Mouse (Mus musculus): ENCODE data around the gene 4931422A03Rik. TPM values are rescaled to one million over a fixed set of nuclear protein-coding genes. Genes with fewer than 3 reads are reported as not detected.
"Not testable (repeated sequence)": the region's sequence is repeated elsewhere in the genome, so short reads cannot be mapped to it uniquely, and the experiment has no call there.

4931422A03Rik gene
- polyA plus RNA-seq, 1 experiment from 2014 or later, result 2.4 TPM

- WGBS, result 100% methylated on average over 3 of the region's 3 CpGs
- H3K9ac ChIP-seq; H3K4me3 ChIP-seq; H3K27ac ChIP-seq (replicated peaks); H3K4me1 ChIP-seq (replicated peaks); H3K36me3 ChIP-seq; H3K9me3 ChIP-seq; ATAC-seq (ENCODE audit: low read depth); H3K27me3 ChIP-seq; H3K4me2 ChIP-seq: not testable (repeated sequence)
Observed at GRCm38 (mm10) chr2:104008853-104009252, 19.3 kb downstream of the 4931422A03Rik start.

- Histone ChIP-seq H3K4me1 (replicated peaks) (no peaks in the 10 kb centered on the region), H3K4me3 (no peak overlapping the region), H3K27me3 (peaks cover 6% of the 10 kb centered on the region; the same call in 1 of the 2 replicates), H3K9ac (no peak overlapping the region), H3K4me2 (no peak overlapping the region), H3K9me3 (no peaks in the 10 kb centered on the region), H3K36me3 (no peaks in the 10 kb centered on the region), H3K27ac (replicated peaks) (no peak overlapping the region)
- WGBS, result 76% methylated on average over 7 of the region's 7 CpGs
- no peak for ATAC-seq (ENCODE audit: low read depth)
Observed at GRCm38 (mm10) chr2:104007793-104008519, 20.2 kb downstream of the 4931422A03Rik start.

GRCm38 (mm10) chr2:104002711-104003413, 25.3 kb downstream of the 4931422A03Rik start:
- no peak overlapping the region for H3K4me3 ChIP-seq
- no peaks in the 10 kb centered on the region for H3K4me1 ChIP-seq (replicated peaks)
- ATAC-seq (ENCODE audit: low read depth), result peak; percentile 71; the same call in 1 of the 2 replicates
- WGBS, result 34% methylated on average over 16 of the region's 16 CpGs
- H3K36me3 ChIP-seq, result no peaks in the 10 kb centered on the region
- no peaks in the 10 kb centered on the region for H3K9me3 ChIP-seq
- no peak overlapping the region for H3K27ac ChIP-seq (replicated peaks)
- H3K9ac ChIP-seq, result no peak overlapping the region
- H3K4me2 ChIP-seq, result no peak overlapping the region
- H3K27me3 ChIP-seq, result peaks cover 6% of the 10 kb centered on the region; the same call in 1 of the 2 replicates

GRCm38 (mm10) chr2:104001861-104002260, 26.3 kb downstream of the 4931422A03Rik start:
- Histone ChIP-seq H3K27ac (replicated peaks) (no peak overlapping the region), H3K4me2 (no peak overlapping the region), H3K27me3 (peaks cover 6% of the 10 kb centered on the region; the same call in 1 of the 2 replicates), H3K4me1 (replicated peaks) (no peaks in the 10 kb centered on the region), H3K36me3 (no peaks in the 10 kb centered on the region), H3K4me3 (no peak overlapping the region), H3K9me3 (no peaks in the 10 kb centered on the region), H3K9ac (no peak overlapping the region)
- no peak for ATAC-seq (ENCODE audit: low read depth)
- 86% methylated on average over 4 of the region's 4 CpGs for WGBS

GRCm38 (mm10) chr2:104001076-104001475, 27.1 kb downstream of the 4931422A03Rik start:
- no peak overlapping the region for H3K4me2 ChIP-seq
- H3K4me3 ChIP-seq, result no peak overlapping the region
- H3K9ac ChIP-seq, result no peak overlapping the region
- H3K4me1 ChIP-seq (replicated peaks), result no peaks in the 10 kb centered on the region
- 15% methylated on average over 2 of the region's 2 CpGs for WGBS
- H3K36me3 ChIP-seq, result no peaks in the 10 kb centered on the region
- peaks cover 6% of the 10 kb centered on the region; the same call in 1 of the 2 replicates for H3K27me3 ChIP-seq
- H3K27ac ChIP-seq (replicated peaks), result no peak overlapping the region
- no peak for ATAC-seq (ENCODE audit: low read depth)
- no peaks in the 10 kb centered on the region for H3K9me3 ChIP-seq

- peak overlapping the region; percentile 35; the same call in 1 of the 2 replicates for H3K9ac ChIP-seq
- WGBS, result 16% methylated on average over 17 of the region's 17 CpGs
- no peaks in the 10 kb centered on the region for H3K9me3 ChIP-seq
- H3K27me3 ChIP-seq, result no peaks in the 10 kb centered on the region
- H3K4me3 ChIP-seq, result no peak overlapping the region
- no peaks in the 10 kb centered on the region for H3K36me3 ChIP-seq
- H3K4me2 ChIP-seq, result peak overlapping the region; percentile 33
- H3K27ac ChIP-seq (replicated peaks), result peak overlapping the region; percentile 77
- peaks cover 12% of the 10 kb centered on the region for H3K4me1 ChIP-seq (replicated peaks)
- peak; percentile 54 for ATAC-seq (ENCODE audit: low read depth)
Observed at GRCm38 (mm10) chr2:103992618-103993332, 35.4 kb downstream of the 4931422A03Rik start.

- Histone ChIP-seq H3K36me3 (no peaks in the 10 kb centered on the region), H3K9me3 (no peaks in the 10 kb centered on the region), H3K9ac (peak overlapping the region; percentile 35; the same call in 1 of the 2 replicates), H3K27ac (replicated peaks) (peak overlapping the region; percentile 77), H3K4me1 (replicated peaks) (peaks cover 12% of the 10 kb centered on the region), H3K27me3 (no peaks in the 10 kb centered on the region), H3K4me3 (no peak overlapping the region), H3K4me2 (peak overlapping the region; percentile 33)
- 53% methylated on average over 9 of the region's 9 CpGs for WGBS
- peak; percentile 71; the same call in 1 of the 2 replicates for ATAC-seq (ENCODE audit: low read depth)
Observed at GRCm38 (mm10) chr2:103992162-103992561, 36.0 kb downstream of the 4931422A03Rik start.

- Histone ChIP-seq H3K36me3 (no peaks in the 10 kb centered on the region), H3K4me1 (replicated peaks) (peaks cover 12% of the 10 kb centered on the region), H3K4me2 (no peak overlapping the region), H3K27me3 (no peaks in the 10 kb centered on the region), H3K27ac (replicated peaks) (no peak overlapping the region), H3K4me3 (no peak overlapping the region), H3K9me3 (no peaks in the 10 kb centered on the region), H3K9ac (no peak overlapping the region)
- no peak for ATAC-seq (ENCODE audit: low read depth)
Observed at GRCm38 (mm10) chr2:103991303-103991702, 36.9 kb downstream of the 4931422A03Rik start.

GRCm38 (mm10) chr2:103989724-103990123, 38.4 kb downstream of the 4931422A03Rik start:
- no peaks in the 10 kb centered on the region for H3K27me3 ChIP-seq
- H3K4me1 ChIP-seq (replicated peaks), result peaks cover 12% of the 10 kb centered on the region
- ATAC-seq (ENCODE audit: low read depth), result no peak
- no peaks in the 10 kb centered on the region for H3K9me3 ChIP-seq
- H3K4me2 ChIP-seq, result no peak overlapping the region
- WGBS, result 88% methylated on average over 6 of the region's 6 CpGs
- no peak overlapping the region for H3K9ac ChIP-seq
- no peak overlapping the region for H3K27ac ChIP-seq (replicated peaks)
- H3K36me3 ChIP-seq, result no peaks in the 10 kb centered on the region
- no peak overlapping the region for H3K4me3 ChIP-seq

- H3K4me3 ChIP-seq; H3K9ac ChIP-seq; H3K4me2 ChIP-seq; H3K27ac ChIP-seq (replicated peaks); ATAC-seq (ENCODE audit: low read depth); H3K9me3 ChIP-seq; H3K36me3 ChIP-seq; H3K27me3 ChIP-seq: not testable (repeated sequence)
- peaks cover 13% of the 10 kb centered on the region for H3K4me1 ChIP-seq (replicated peaks)
- 80% methylated on average over 8 of the region's 8 CpGs for WGBS
Observed at GRCm38 (mm10) chr2:103987595-103987994, 40.6 kb downstream of the 4931422A03Rik start.

- Histone ChIP-seq H3K4me2 (no peak overlapping the region), H3K4me3 (no peak overlapping the region), H3K27me3 (no peaks in the 10 kb centered on the region), H3K9me3 (no peaks in the 10 kb centered on the region), H3K27ac (replicated peaks) (no peak overlapping the region), H3K4me1 (replicated peaks) (peaks cover 16% of the 10 kb centered on the region), H3K36me3 (peaks cover 18% of the 10 kb centered on the region; the same call in 1 of the 2 replicates), H3K9ac (no peak overlapping the region)
- WGBS, result 78% methylated on average over 10 of the region's 10 CpGs
- no peak for ATAC-seq (ENCODE audit: low read depth)
Observed at GRCm38 (mm10) chr2:103983146-103983545, 45.0 kb downstream of the 4931422A03Rik start.

- WGBS, result 8% methylated on average over 5 of the region's 5 CpGs
- no peak overlapping the region for H3K4me2 ChIP-seq
- no peak overlapping the region for H3K9ac ChIP-seq
- no peaks in the 10 kb centered on the region for H3K27me3 ChIP-seq
- ATAC-seq (ENCODE audit: low read depth), result peak; percentile 76; the same call in 1 of the 2 replicates
- H3K4me1 ChIP-seq (replicated peaks), result peaks cover 25% of the 10 kb centered on the region
- no peaks in the 10 kb centered on the region for H3K9me3 ChIP-seq
- no peak overlapping the region for H3K4me3 ChIP-seq
- peaks cover 18% of the 10 kb centered on the region; the same call in 1 of the 2 replicates for H3K36me3 ChIP-seq
- no peak overlapping the region for H3K27ac ChIP-seq (replicated peaks)
Observed at GRCm38 (mm10) chr2:103982250-103982649, 45.9 kb downstream of the 4931422A03Rik start.
